Mouse (Mus musculus) lung, adult 2 months (tissue): ENCODE results near the gene Copb1.

Experiments
- CTCF ChIP-seq: fragments of 200-500 bp; IDR thresholded peaks from 2 replicates; pipeline ENCODE4 v1.5.1; 2011; ENCODE audit warnings: mild to moderate bottlenecking, low read length, control low read depth; ENCODE audit not compliant: insufficient read depth
- POLR2A ChIP-seq: fragments of 200-500 bp; IDR thresholded peaks from 2 replicates; pipeline ENCODE4 v1.6.1; 2011; ENCODE audit warnings: low read depth, mild to moderate bottlenecking, control low read depth, low read length, borderline replicate concordance; ENCODE audit errors: extremely low read depth

GRCm38 (mm10) chr7:114299247-114299646 lies 44.7 kb upstream of the Copb1 start:
- TF ChIP-seq POLR2A, result no peak
- no peak for TF ChIP-seq CTCF
